Mouse (Mus musculus): Measurements from ENCODE around the gene Fcgr3.

DNA sequence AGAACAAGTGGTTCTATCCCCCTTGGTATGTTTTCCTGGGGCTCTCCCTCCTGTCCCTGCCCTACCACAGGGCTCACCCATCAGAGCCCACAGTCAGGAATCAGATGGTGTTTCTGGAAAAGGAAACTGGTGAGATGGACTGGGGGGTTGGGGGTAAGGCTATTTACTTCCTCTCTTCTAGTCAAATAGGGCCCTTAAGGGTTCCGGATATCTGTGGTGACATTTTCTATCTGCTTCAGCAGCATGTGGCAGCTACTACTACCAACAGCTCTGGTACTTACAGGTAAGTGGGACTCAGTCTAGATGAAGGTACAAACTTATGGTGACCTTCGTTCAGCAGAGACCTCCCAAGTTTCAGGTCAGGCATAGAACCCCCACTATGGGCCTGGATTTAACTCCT, 46.0 kb downstream of the Fcgr3 start, which contains the start of gene Fcgr4:
- TF ChIP-seq CTCF (IDR thresholded peaks at IDR 0.05; ENCODE audit: control insufficient read depth, insufficient read depth, low read length) (no peak), POLR2A (IDR thresholded peaks at IDR 0.05; ENCODE audit: borderline replicate concordance, control insufficient read depth, low read depth, low read length) (no peak)
